Mouse (Mus musculus): Measurements from ENCODE around the gene Sh3pxd2b.

DNA sequence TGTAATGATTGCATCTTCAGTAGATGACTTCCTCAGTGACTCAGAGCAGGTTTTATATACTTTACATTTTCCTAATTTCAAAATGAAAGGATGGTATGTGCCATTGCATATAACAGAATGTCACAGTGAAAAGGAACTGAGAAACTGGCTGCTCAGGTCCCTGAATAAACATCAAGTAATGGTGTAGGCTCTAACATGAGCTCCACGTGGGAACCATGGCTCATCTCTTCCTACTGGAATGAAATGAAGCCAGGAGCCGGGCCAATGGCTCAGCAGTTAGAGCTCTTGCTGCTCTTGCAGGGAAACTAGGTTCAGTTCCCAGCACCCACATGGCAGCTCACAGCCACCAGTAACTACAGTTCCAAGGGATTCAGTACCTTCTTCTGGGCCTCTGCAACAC is 124.3 kb downstream of the Sh3pxd2b start:
- TF ChIP-seq EP300 (IDR thresholded peaks at IDR 0.05; ENCODE audit: low read depth) (no peak), CTCF (IDR thresholded peaks at IDR 0.05; ENCODE audit: low read depth) (no peak)
